Mouse (Mus musculus) lung, adult 18-20 months (tissue): ENCODE measurements around the gene Plin4.

ENCODE experiments used
- DNase-seq, 2 experiments: peaks; one replicate each; pipeline ENCODE4 v3.0.0; 2022; ENCODE audit warnings: mixed read lengths in 2 of 2

Plin4 gene

DNA sequence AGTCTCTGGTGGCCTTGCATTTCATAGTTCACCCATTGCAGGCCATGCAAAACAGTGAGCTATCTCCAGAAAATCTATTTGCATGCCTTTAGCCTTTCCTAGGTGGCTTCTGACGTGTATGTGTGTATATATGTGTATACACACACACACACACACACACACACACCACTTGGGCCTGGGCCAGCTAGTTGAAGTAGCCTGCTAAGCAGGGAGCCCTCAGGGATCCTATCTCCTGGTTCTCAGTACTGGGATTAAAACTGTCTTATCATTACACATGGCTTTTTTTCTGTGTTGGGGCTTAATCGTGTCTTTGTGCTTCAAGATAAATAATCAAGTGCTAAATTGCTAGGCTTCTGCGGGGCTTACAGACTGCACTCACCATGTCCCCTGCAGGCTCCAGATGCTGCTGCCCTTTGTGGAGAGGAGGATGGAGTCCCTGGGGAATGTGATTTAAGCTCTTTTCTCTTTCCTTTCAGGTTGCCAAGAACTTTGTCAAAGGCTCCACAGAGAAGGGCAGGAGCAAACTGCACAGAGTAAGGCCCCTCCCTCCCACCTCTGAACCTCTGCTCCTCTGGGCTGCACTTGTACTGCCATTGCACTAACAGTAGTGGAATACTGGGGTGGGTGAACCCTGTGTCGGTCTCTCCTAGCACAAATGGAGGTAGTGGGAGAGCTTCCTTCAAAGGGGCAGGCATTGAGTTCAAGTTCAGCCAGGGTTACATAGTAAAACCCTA lies 53.5 kb downstream of the Plin4 start:
- no peak for DNase-seq

DNA sequence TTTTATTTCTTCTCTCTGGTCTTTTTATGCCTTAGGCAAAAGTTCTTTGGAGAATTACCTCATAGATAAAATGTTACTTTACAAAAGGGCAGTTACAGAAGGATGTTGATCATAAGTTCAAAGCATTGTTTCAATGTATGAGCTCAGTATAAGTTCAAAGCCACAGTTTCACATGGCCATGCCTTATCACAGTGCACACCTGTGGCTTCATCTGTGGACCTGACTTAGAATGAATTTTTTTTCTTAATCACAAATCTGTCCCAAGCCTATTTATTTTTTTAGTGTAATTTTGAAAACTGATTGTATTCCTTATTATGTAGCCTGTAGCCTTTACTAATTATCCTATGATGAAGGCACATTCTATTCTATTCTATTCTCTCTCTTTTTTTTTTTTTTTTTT lies 54.7 kb downstream of the Plin4 start:
- no peak for DNase-seq

DNA sequence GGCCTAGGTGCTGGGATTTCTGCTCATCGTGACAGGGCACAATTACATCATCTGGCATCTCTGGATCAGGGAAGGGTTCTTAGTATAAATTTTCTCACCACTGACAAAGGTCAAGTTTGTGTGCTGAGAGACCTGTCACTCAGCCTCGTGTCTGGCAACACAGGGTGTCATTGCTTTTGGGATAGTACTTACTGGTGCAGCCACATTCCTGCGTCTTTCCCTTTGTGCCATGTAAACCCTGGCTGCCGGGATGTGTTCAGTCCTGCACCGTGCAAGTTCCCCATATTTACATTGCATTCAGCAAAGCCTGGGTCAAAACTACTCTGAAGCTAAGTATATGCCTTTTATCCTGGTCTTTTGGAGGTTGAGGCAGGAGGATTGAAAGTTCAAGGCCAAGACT lies 58.2 kb downstream of the Plin4 start:
- DNase-seq: no peak
